Mouse (Mus musculus) layer of hippocampus, adult 18-20 months (tissue): ENCODE measurements around the gene Dnaaf3. TPM values are rescaled to one million over a fixed set of nuclear protein-coding genes. Genes with fewer than 3 reads are reported as not detected.

Source experiments
- DNase-seq, 2 experiments: peaks; one replicate each; pipeline ENCODE4 v3.0.0; 2022; ENCODE audit warnings: low spot score in 2 of 2
- microRNA-seq, 2 experiments: library from miRNA; unstranded; fragments of <30 nt; microRNA quantifications; one replicate each; pipeline ENCODE4 v1.2.0; 2021
- total RNA-seq, 2 experiments: library from RNA; stranded (reverse); gene quantifications; 2 replicates each; pipeline ENCODE4 v1.2.3; 2021

Dnaaf3 gene
- total RNA-seq, 2 experiments from 2014 or later: 0.74 to 0.81 TPM

- DNase-seq: peak; percentile 40 to 46
Observed at GRCm38 (mm10) chr7:4500892-4501471, 31.3 kb downstream of the Dnaaf3 start.

- no peak for DNase-seq
Observed at GRCm38 (mm10) chr7:4499034-4499433, 33.2 kb downstream of the Dnaaf3 start.

- no peak for DNase-seq
Observed at GRCm38 (mm10) chr7:4498251-4498650, 34.0 kb downstream of the Dnaaf3 start.

- DNase-seq: no peak
Observed at GRCm38 (mm10) chr7:4497271-4497903, 34.9 kb downstream of the Dnaaf3 start.

GRCm38 (mm10) chr7:4496468-4496867 is 35.8 kb downstream of the Dnaaf3 start:
- DNase-seq: no peak

- no peak for DNase-seq
Observed at GRCm38 (mm10) chr7:4493991-4494390, 38.3 kb downstream of the Dnaaf3 start.

- DNase-seq: no peak
Observed at GRCm38 (mm10) chr7:4492284-4493224, 39.7 kb downstream of the Dnaaf3 start.

GRCm38 (mm10) chr7:4491308-4491707 is 40.9 kb downstream of the Dnaaf3 start:
- no peak for DNase-seq

GRCm38 (mm10) chr7:4482281-4482680 is 50.0 kb downstream of the Dnaaf3 start:
- no peak for DNase-seq

- no peak for DNase-seq
Observed at GRCm38 (mm10) chr7:4479674-4480073, 52.6 kb downstream of the Dnaaf3 start.

- DNase-seq: no peak
Observed at GRCm38 (mm10) chr7:4478796-4479291, 53.4 kb downstream of the Dnaaf3 start.

GRCm38 (mm10) chr7:4478021-4478795 is 54.0 kb downstream of the Dnaaf3 start:
- DNase-seq: peak; percentile 26 to 64

GRCm38 (mm10) chr7:4473940-4474339 is 58.3 kb downstream of the Dnaaf3 start:
- DNase-seq: no peak

Small RNAs within 50 kb of the gene (microRNA-seq; reads per million reads assigned to microRNA genes)
- gene Gm23577: 0 reads per million in 2 experiments

Other genes with a start within 250 kb of the Dnaaf3 start
- not detected for gene Ncr1, start 194.7 kb downstream of the Dnaaf3 start, total RNA-seq
- not detected for gene Gp6, start 134.7 kb downstream of the Dnaaf3 start, total RNA-seq
- gene Rdh13, start 86.8 kb downstream of the Dnaaf3 start, total RNA-seq: 10 to 100 TPM; 30.1 to 31.2 TPM
- 1 to 10 TPM; 7.0 to 9.8 TPM for gene Eps8l1, start 71.8 kb downstream of the Dnaaf3 start, total RNA-seq
- 100 to 1,000 TPM; 148 to 153 TPM for gene Ppp1r12c, start 30.8 kb downstream of the Dnaaf3 start, total RNA-seq
- 1 to 10 TPM; 1.7 to 3.0 TPM for gene Tnnt1, start 16.1 kb downstream of the Dnaaf3 start, total RNA-seq
- gene Tnni3, start 8.2 kb downstream of the Dnaaf3 start, total RNA-seq: 1 to 10 TPM in 1 of 2 experiments, under 1 TPM in 1; 0.54 to 1.3 TPM
- gene Syt5, start 15.1 kb upstream of the Dnaaf3 start, total RNA-seq: 100 to 1,000 TPM; 211 to 233 TPM
- gene Ptprh, start 71.6 kb upstream of the Dnaaf3 start, total RNA-seq: under 1 TPM; 0.38 to 0.50 TPM
- gene Tmem86b, start 99.0 kb upstream of the Dnaaf3 start, total RNA-seq: 10 to 100 TPM; 15.1 to 15.9 TPM
- 100 to 1,000 TPM; 127 TPM for gene Ppp6r1, start 126.6 kb upstream of the Dnaaf3 start, total RNA-seq
- 10 to 100 TPM; 82.7 to 92.4 TPM for gene Hspbp1, start 152.6 kb upstream of the Dnaaf3 start, total RNA-seq
- gene Brsk1, start 158.2 kb upstream of the Dnaaf3 start, total RNA-seq: 100 to 1,000 TPM; 368 to 369 TPM
- under 1 TPM; 0.10 to 0.15 TPM for gene Tmem150b, start 192.8 kb upstream of the Dnaaf3 start, total RNA-seq
- 10 to 100 TPM; 28.3 to 30.3 TPM for gene Kmt5c, start 207.7 kb upstream of the Dnaaf3 start, total RNA-seq
- 1 to 10 TPM; 9.0 to 9.6 TPM for gene Cox6b2, start 220.6 kb upstream of the Dnaaf3 start, total RNA-seq
- not detected for gene Fam71e2, start 238.8 kb upstream of the Dnaaf3 start, total RNA-seq